Mouse (Mus musculus) left cerebral cortex, postnatal 4 days (tissue): ENCODE measurements around the gene Gm7876. TPM values are rescaled to one million over a fixed set of nuclear protein-coding genes. Genes with fewer than 3 reads are reported as not detected.
"Not testable (repeated sequence)": the region's sequence is repeated elsewhere in the genome, so short reads cannot be mapped to it uniquely, and the experiment has no call there.

Experiments used
- DNase-seq: peaks from one replicate; pipeline ENCODE4 v3.0.0-alpha.2; 2022
- intact Hi-C: fragments of 180-260 bp; cut with DNase I; formaldehyde crosslinking; loops from one replicate; pipeline ENCODE4 v1.15.1; 2025
- total RNA-seq, 2 experiments: library from RNA; stranded (reverse); gene quantifications; 2 replicates each; pipeline ENCODE4 v1.2.3; 2021

The Gm7876 gene
- total RNA-seq = under 1 TPM; 0.52 TPM

- intact Hi-C loops, DNase-seq: not testable (repeated sequence)
Observed at GRCm38 (mm10) chr14:4708938-4709337, at the start of gene Gm7876. Gene Gm7876, plus strand, starts transcription at chr14:4709238.

- intact Hi-C loops, DNase-seq: not testable (repeated sequence)
Observed at GRCm38 (mm10) chr14:4663892-4664291, 45.1 kb upstream of the Gm7876 start, which contains the start of gene Gm3239. Gene Gm3239, plus strand, starts transcription at chr14:4664192.

DNA sequence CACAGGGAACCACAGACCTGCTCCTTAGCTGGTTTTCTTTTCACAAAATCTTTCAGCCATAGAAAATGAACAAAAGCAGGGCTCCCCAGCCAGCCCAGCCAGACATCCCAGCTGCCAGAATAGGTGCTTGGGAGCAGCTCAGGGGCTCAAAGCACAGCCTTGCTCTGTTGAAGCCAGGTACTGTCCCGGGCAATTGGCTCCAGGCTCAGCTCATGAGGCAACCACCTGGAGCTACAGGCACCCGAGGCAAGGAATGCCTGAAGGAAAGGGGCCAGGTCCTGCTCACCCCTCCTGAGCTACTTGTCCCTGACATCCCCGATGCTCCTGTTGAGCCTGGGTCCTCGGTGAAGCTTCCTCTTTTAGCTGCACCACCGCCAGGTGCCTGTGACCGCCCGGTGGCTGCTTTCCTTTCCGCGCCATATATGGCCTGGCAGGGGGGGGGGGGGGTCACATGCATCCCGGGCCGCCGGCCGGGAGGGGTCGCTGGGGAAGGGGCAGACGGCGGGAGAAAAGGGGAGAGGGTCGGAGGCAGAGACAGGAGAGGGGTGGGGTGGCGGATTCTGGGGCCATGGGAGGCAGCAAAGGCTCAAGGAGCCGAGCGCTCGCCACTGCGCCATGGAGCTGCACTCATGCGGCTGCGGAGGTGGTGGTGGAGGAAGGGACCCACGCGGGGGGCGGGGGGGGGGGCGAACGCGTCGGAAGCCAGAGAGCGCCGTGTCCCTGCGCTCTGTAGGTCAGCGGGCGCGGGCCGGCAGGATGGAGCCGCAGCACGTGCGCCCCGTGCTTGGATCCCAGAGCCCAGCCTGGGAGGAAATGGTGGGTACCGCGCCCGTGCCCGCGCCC, 17.2 kb downstream of the Gm7876 start, which contains the start of gene Gm3252:
Gene Gm3252, plus strand, starts transcription at position 738 of the 843 bp plus-strand sequence.
- intact Hi-C loops = not testable (repeated sequence)

More for the DNA sequence above, 17.2 kb downstream of the Gm7876 start, which contains the start of gene Gm3252:
- not testable (repeated sequence) for DNase-seq

Other genes with a start within 250 kb of the Gm7876 start
- gene Gm3182, start 227.5 kb upstream of the Gm7876 start, total RNA-seq = not detected
- gene Gm3047, start 153.8 kb upstream of the Gm7876 start, total RNA-seq = not detected
- 1 to 10 TPM; 1.0 to 1.2 TPM for gene Gm8159, start 76.9 kb upstream of the Gm7876 start, total RNA-seq
- 1 to 10 TPM in 1 of 2 experiments, under 1 TPM in 1; 0.66 to 1.0 TPM for gene Gm3239, start 45.0 kb upstream of the Gm7876 start, total RNA-seq
- gene Gm3252, start 17.5 kb downstream of the Gm7876 start, total RNA-seq = 1 to 10 TPM; 2.5 to 2.6 TPM
- gene Gm9602, start 67.1 kb downstream of the Gm7876 start, total RNA-seq = not detected
- gene Gm3269, start 128.9 kb downstream of the Gm7876 start, total RNA-seq = under 1 TPM in 1 of 2 experiments, not detected in 1; 0.44 TPM
- gene Gm3264, start 146.3 kb downstream of the Gm7876 start, total RNA-seq = 10 to 100 TPM; 35.8 to 36.1 TPM
- not detected for gene Gm3278, start 183.2 kb downstream of the Gm7876 start, total RNA-seq